Mouse (Mus musculus): Measurements from ENCODE around the gene Nes.

The Nes gene

DNA sequence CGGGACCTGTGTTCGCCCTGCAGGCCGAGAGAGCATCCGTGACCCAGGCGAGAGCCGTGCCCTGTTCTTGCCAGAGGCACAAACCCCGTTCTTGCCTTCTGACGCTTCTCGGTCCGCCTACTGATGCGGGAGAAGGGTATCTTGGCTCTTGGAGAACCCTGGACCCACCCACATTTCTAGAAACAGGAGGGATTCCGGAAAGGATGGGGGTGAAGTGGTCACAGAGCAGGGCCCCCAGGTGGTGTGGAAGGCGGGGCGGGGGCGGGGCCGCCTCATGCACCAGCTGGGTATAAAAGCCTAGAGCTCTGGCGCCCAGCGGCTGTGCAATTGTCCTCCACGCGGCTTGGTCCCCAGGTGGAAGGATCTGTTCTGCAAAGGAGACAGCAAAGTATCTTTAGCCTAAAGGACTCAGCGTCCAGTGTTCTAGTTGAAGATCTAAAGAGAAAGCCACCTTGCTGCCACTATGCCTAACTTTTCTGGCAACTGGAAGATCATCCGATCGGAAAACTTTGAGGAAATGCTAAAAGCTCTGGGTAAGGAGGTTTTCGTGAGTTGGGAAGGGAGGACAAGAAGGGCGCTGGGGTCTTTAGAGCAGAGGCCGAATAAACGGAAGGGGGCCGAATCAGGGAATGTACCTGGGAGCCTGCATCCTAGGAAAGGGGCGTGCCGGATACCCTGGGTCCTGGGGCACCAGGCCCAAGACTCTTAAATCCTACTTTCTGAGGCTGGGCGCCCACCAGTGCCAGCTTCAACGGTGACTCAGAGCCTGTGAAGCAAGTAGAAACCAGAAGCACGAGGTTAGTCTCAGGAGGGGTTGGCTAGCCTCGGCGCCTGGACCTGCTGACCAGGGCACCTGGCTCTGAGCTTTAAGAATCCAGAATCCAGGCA is 22.3 kb upstream of the Nes start, which contains the start of gene Crabp2:
Crabp2 (plus strand) TSS at position 289 of the 888 bp plus-strand sequence.
- in situ Hi-C loops (cut with MboI; ENCODE audit: low pct_unique_long_range_greater_than_20kb in 1 of 2, low sequenced_read_pairs in 2 of 2, unreplicated experiment in 1 of 2): no loop called here

DNA sequence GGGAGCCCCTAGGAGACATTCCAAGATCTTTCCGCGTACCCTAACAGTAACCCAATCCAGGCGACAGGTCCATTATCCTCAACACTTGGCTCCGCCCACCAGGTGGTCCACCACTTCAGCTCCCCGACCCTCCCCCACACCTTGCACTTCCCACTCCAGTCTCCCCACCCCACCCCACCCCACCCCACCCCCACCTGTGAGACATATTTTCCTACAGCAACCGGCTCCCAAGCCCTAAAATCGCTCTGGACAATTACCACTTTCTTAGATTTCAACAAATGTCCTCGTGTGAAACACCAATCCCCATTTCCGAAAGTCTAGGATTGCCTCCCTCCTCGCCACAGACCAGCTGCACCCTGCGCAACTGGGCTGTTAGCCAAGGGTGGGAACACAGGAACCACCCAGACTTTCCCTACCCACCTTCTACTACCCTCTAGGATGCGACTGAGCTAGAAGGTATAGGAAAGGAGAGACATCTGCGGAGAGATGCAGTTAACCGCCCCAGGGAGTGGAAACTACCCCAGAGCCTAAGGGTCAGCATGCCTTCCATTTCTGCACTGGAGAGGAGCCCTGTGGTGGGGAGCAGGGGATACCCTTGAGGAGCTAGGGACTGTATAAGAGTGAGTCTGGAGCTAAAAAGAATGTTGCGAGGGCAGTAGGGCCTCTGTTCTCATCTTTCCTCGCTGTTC is 21.5 kb upstream of the Nes start:
- in situ Hi-C loops (cut with MboI; ENCODE audit: low pct_unique_long_range_greater_than_20kb in 1 of 2, low sequenced_read_pairs in 2 of 2, unreplicated experiment in 1 of 2): no loop called here

DNA sequence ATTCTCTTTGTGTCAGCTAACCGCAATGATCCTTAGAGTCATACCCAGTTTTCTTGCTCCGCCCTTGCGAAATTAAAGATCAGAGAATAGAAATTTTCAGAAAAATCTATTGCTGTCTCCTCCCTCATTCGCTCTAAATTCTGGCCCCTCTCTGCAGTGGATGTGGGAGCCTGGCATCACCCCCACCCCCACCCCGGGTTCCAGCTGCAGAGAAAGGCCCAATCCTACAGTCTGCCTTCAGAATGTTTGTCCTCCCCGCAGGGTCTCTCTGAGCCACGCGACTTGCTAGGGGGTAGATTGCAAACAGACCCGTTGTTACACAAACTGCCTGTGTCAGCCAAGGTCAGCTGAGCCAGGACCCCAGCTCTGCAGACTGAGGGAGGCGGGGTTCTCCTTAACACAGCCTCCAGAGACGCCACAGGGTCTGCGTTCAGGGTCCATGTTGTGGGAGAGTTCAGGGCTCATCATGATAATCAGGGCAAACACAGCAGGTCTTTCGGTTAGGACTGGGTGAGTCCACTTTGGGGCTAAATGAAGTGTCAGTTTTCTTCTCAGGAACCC is 20.8 kb upstream of the Nes start:
- in situ Hi-C loops (cut with MboI; ENCODE audit: low pct_unique_long_range_greater_than_20kb in 1 of 2, low sequenced_read_pairs in 2 of 2, unreplicated experiment in 1 of 2): loop anchor here in 1 of 2 experiments (10.0 kb wide), 1 partner anchor 155 kb away; the partner anchor contains the start of genes Insrr and Ntrk1

DNA sequence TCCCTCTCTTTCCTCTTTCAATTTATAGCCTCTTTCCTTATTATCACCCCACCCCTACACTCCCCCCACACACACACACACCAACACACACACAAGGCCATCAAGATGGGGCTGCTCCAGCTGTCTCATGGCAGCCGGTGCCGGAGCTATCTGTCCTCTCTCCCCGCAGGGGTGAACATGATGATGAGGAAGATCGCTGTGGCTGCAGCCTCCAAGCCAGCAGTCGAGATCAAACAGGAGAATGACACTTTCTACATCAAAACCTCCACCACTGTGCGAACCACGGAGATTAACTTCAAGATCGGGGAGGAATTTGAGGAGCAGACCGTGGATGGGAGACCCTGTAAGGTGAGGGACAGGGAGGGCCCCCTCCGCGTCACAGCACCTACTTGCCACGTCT is 18.9 kb upstream of the Nes start:
- in situ Hi-C loops (cut with MboI; ENCODE audit: low pct_unique_long_range_greater_than_20kb in 1 of 2, low sequenced_read_pairs in 2 of 2, unreplicated experiment in 1 of 2): loop anchor here in 1 of 2 experiments (10.0 kb wide), 1 partner anchor 157 kb away; the partner anchor contains the start of genes Insrr and Ntrk1

DNA sequence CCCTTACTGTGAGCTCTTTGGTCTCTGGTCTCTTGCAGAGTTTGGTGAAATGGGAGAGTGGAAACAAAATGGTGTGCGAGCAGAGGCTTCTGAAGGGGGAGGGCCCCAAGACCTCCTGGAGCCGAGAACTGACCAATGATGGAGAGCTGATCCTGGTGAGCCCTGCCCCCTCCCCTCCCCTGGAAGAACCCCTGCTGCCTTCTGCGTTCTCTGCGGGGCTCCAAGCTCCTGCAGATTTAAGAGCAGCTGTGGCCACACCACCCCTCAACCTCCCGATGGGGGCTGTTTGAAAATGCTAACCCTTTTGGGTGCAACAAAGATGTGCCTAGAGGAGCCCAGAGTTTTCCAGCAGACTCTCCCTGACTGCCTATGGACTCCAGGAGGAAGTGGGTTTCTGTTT is 18.4 kb upstream of the Nes start:
- in situ Hi-C loops (cut with MboI; ENCODE audit: low pct_unique_long_range_greater_than_20kb in 1 of 2, low sequenced_read_pairs in 2 of 2, unreplicated experiment in 1 of 2): loop anchor here in 1 of 2 experiments (10.0 kb wide), 1 partner anchor 158 kb away; the partner anchor contains the start of genes Insrr and Ntrk1

DNA sequence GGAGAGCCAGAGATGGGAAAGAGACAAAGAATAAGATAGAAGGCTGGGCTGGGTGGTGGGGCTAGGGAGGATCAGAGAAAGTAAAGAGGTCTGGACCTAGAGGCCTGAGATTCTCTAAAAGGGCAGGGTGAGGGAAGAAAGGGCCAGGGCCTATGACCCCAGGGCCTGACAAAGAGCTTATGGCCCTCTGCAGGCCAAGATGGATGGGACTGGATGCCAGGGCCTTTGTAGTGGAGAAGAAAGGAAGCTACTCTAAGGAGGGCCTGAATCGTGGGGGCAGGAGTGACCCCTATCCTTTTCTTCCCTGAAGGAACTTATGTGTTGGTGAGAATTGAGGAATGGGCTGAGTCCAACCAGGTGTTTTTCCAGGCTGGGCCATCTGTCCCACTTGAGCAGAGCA is 12.8 kb upstream of the Nes start:
- in situ Hi-C loops (cut with MboI; ENCODE audit: low pct_unique_long_range_greater_than_20kb in 1 of 2, low sequenced_read_pairs in 2 of 2, unreplicated experiment in 1 of 2): loop anchor here in 1 of 2 experiments (10.0 kb wide), 1 partner anchor 163 kb away; the partner anchor contains the start of genes Insrr and Ntrk1

DNA sequence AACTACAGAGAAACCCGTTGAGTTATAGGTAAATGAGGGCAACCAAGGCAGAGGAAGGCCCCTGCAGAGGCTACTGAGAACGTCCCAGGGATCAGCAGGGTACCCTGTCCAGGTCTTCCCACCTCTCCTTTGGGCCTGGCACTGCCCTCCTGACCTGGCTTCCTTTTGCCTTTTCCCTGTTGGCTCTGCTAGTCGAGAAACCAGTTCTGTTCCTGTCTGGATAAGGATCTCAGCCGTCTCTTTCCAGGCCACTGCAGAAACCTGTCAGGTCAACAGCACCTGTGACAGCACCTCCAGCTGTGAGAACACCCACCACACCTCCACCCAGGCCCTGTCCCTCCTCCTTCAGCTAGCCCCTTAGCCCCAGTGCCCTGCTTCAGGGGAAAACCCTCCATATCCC is 12.4 kb upstream of the Nes start:
- in situ Hi-C loops (cut with MboI; ENCODE audit: low pct_unique_long_range_greater_than_20kb in 1 of 2, low sequenced_read_pairs in 2 of 2, unreplicated experiment in 1 of 2): loop anchor here in 1 of 2 experiments (10.0 kb wide), 1 partner anchor 164 kb away; the partner anchor contains the start of genes Insrr and Ntrk1

DNA sequence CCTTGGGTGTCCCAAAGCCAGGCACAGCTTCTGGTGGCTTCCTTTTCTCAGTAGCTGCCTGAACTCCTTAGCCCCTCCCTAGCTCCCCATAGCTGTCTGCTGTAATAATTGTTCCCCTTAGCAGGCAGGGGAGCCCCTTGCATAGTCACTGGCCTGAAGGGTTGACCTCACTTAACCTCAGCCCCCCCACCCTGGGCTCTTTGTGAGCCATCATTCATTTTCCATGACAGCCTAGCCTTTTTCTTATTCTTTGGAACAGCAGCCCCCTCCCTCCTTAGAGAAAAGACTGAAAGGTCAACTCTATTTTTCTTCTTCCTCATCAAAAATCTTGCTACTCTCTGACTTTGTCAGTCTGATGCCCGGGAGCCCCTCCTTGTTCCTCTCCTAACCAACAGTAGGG is 11.9 kb upstream of the Nes start:
- in situ Hi-C loops (cut with MboI; ENCODE audit: low pct_unique_long_range_greater_than_20kb in 1 of 2, low sequenced_read_pairs in 2 of 2, unreplicated experiment in 1 of 2): loop anchor here in 1 of 2 experiments (10.0 kb wide), 1 partner anchor 164 kb away; the partner anchor contains the start of genes Insrr and Ntrk1

DNA sequence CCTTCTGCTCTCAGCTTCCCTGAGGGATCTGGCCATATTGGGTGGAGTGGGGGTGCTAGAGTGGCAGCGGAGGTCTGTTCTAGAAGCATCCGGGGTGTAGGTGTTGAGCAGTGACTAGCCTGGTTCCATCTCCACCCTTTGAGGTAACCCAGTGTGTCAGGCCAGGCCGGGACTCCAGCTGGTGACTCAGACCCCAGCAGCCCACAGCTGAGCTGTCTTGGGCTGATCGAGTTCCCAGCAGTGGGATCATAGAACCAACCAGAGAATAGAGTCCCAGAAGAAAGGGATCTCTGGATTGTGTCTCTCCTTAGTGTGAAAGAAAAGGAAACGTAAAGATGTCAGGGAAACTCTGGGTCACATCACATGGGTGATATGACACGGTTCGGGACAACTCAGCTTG is 11.5 kb upstream of the Nes start:
- in situ Hi-C loops (cut with MboI; ENCODE audit: low pct_unique_long_range_greater_than_20kb in 1 of 2, low sequenced_read_pairs in 2 of 2, unreplicated experiment in 1 of 2): loop anchor here in 1 of 2 experiments (10.0 kb wide), 1 partner anchor 165 kb away; the partner anchor contains the start of genes Insrr and Ntrk1

DNA sequence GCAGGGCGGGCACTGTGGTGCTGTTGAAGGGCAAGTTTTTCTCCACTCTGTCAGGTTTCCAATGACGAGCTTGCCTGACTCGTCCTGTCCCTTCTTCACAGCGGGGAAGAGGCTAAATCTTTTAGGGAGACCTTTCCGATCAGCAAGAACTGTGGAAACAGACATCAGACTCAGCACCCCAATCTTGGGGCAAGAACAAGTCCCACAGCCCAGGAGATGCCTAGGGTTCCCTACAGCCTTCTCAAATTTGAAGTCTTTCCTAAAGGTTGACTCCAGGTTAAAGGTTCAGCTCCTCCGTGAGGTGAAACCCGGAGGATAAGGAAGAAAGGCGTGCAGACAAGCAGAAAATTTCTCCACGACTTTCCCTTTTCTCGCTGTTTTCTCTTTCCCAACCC is 10.7 kb upstream of the Nes start:
- in situ Hi-C loops (cut with MboI; ENCODE audit: low pct_unique_long_range_greater_than_20kb in 1 of 2, low sequenced_read_pairs in 2 of 2, unreplicated experiment in 1 of 2): no loop called here

DNA sequence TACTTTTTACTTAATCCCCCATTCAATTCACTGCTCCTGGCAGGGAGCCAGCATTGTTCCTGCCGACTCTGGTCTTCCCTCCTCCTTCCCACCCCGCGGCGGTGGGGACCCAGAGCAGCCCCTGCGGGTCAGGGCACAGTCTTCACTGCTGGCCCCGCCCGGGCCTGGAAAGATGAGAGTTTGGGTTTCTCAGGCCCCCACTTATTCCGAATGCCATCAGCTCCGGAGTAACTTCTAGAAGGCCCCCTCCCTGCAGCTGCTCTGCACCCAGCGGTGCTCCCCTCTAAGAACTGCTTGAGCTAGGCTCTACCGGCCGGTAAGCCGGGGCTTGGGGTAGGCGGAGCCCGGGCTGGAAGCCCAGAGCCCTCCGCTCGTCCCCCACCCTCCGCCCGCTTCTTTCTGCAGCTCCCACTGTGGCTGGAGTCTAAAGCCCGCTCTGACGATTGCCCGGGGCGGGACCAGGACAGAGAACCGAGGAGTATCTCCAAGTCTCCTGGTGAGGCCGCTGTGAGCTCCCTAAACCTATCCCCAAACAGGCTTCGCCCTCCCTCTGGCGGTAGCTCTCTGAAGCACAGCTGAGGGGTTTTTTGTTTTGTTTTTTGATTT is 10.2 kb upstream of the Nes start:
- in situ Hi-C loops (cut with MboI; ENCODE audit: low pct_unique_long_range_greater_than_20kb in 1 of 2, low sequenced_read_pairs in 2 of 2, unreplicated experiment in 1 of 2): no loop called here

DNA sequence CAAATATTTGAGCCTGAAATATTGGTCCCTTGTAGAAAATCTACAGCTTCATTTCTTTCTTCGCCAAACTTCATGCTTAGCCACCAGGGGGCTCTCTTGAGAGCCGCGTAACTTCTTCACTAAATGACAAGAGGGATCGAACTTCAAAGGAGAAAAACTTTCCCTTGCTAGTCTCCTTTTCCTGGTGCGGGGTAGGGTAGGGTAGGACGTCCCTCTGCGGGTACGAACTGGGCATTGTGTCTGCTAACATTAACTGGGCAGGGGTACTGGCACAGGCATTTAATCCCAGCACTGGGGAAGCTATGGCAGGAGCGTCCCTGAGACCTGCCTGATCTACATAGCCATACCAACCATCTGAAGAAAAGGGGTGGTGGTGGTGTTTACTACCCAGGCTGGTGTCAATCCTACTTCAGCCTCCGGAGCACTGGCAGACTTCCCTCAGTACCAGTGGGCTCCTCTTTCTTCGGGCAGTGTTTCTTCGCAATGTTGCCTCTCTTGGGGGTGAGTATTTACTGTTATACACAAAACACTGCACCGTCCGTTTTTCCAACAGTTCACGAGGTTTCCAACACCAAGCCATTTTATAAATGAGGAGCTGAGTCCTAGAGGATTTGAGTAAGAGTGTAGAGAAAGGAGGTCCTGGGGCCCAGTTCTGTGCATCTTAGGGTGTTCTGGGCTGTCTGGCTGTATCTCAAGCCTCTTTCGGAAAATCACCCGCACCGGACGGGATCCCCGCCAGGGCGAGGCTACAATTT is 517 bp upstream of the Nes start:
- in situ Hi-C loops (cut with MboI; ENCODE audit: low pct_unique_long_range_greater_than_20kb in 1 of 2, low sequenced_read_pairs in 2 of 2, unreplicated experiment in 1 of 2): no loop called here

DNA sequence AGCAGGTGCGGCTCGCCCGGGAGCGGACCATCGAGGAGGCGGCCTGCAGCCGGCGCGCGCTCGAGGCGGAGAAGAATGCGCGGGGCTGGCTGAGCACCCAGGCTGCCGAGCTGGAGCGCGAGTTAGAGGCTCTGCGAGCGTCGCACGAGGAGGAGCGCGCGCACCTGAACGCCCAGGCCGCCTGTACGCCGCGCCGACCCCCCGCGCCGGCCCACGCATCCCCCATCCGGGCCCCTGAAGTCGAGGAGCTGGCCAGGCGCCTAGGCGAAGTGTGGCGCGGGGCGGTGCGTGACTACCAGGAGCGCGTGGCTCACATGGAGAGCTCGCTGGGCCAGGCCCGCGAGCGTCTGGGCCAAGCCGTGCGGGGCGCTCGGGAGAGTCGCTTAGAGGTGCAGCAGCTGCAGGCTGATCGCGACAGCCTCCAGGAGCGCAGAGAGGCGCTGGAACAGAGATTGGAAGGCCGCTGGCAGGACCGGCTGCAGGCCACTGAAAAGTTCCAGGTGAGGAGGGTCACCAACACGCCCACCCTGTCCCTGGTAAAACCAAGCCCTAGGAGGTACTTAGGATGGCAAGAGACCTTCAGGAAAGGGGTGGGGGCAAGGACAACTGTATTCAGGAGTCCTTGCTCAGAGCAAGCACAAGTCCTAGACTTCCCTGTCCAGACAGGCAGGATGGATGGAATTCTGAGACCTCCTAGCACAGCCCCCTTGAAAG is 768 bp downstream of the Nes start:
- in situ Hi-C loops (cut with MboI; ENCODE audit: low pct_unique_long_range_greater_than_20kb in 1 of 2, low sequenced_read_pairs in 2 of 2, unreplicated experiment in 1 of 2): no loop called here

DNA sequence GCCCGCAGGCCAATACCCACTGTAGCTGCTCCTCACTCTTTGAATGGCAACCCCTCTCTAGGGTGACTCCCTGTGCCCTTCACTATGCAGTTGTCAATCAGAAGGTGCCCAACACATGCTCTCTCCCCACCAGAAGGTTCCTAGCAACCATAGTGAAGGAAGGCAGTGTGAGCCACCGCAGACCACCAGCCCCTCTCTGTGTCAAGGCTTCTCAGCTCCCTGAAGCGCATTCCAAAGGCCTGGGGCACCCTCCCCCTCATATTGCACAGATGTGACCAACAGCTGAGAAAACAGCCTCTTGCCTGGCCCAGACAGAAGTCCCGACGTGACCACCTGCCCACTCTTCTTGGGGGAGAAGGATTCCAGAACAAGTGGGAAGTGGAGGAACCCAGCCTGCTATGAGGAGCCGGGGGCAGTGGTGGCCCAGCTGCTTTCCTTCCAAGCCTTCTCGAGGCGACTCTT is 1.4 kb downstream of the Nes start:
- in situ Hi-C loops (cut with MboI; ENCODE audit: low pct_unique_long_range_greater_than_20kb in 1 of 2, low sequenced_read_pairs in 2 of 2, unreplicated experiment in 1 of 2): no loop called here

DNA sequence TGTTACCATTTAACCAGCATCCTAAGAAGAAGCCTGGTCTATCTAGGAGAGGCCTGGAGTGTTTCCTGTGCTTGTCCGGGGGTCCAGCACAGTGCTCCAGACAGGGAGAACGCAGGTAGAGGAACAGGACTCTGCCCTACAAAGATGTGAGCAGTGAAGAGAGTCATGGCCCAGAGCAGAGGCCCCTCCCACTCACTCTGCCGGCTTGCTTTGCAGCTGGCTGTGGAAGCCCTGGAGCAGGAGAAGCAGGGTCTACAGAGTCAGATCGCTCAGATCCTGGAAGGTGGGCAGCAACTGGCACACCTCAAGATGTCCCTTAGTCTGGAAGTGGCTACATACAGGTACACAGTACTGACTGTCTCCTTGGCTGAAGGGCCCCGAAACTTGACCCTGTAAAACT is 1.9 kb downstream of the Nes start:
- in situ Hi-C loops (cut with MboI; ENCODE audit: low pct_unique_long_range_greater_than_20kb in 1 of 2, low sequenced_read_pairs in 2 of 2, unreplicated experiment in 1 of 2): no loop called here

DNA sequence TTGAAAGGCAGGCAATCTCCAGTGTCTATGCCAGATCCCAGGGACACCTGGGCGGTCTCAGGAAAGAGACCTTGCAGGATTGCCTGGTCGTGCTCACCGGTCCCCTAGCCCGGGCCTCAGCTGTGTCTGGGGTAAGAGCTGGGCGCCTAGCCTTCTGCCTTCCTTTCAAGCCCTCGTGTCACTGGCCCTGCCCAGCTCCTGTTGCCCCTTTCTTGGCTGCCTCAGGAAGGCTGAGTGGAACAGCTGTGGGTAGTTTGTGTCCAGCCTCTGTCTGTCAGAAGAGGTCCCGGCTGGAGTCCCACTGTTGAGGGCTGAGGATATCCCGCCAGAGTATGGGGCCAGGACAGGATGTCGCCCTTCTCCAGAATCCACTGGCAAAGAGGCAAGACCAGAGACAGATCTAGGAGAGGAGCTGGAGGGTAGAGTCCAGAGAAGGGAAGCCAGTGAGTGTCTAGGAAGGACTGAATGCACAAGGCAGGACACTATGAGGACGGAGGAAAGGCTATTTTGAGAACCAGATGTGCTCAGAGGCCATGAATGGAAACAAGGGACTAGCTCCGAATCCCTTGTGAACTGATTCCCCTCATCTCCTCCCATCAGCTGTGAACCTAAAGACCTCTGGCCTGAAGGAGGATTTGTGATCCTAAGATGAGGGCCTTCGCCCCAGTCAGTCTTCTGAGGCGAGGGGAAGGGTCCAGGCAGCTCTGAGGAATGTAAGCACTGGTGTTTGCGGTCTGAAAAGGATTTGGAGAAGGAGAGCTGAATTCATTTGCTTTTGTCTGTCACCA is 2.9 kb downstream of the Nes start:
- in situ Hi-C loops (cut with MboI; ENCODE audit: low pct_unique_long_range_greater_than_20kb in 1 of 2, low sequenced_read_pairs in 2 of 2, unreplicated experiment in 1 of 2): no loop called here

Data from mouse embryonic stem cell (cell line).